In the genomic region with DNA sequence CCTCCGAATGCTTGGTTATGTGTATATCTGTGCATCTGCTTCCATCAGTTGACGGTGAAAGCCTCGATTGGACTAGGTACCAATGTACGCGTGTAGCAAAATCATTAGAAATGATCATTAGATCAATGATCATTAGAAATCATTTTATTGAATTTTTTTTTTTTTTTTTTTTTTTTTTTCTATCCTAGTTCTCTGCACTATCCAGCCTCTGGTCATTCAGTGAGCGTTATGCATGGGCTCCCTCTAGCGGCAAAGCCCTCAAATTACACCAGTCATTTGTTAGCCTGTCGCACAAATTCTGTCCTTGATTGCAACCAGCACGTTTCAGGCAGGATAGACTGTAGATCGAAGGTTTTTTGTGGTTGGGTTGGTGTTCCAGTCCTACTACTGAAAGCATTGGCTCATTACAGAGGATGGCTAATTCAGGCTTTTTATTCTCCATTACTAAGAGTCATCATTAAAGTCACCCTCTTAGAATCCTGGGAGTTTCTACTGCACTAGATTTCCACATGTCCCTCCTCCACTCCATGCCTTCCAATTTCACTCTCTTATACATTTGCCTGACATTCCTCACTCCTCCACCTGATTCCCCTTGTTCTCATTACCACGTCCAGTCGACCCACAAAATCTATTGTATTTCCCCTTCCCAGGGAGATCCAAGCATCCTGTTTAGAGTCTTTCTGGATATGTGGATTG, we compare ENCODE assay signal across 9 mouse cellular contexts. TPM values are rescaled to one million over a fixed set of nuclear protein-coding genes. Genes with fewer than 3 reads are reported as not detected.
DNase-seq lines count a peak whose midpoint lies in the region; ATAC-seq and TF ChIP-seq lines count a peak whose summit lies in the region.
"Had no signal": no experiment of that assay in that cellular context is flagged by ENCODE, and none has a peak within 500 bp of the region (broad histone marks: within the 10 kb centered on the region; RNA-seq: fewer than 3 reads in every experiment).

No protein-coding gene starts in this region.

- no peak for TF ChIP-seq POLR2A in embryonic fibroblast, embryonic 13.5 days (IDR thresholded peaks at IDR 0.05; ENCODE audit: low read depth, low read length)

- no peaks in the 10 kb centered on the region for H3K27me3 ChIP-seq in kidney, embryonic 16.5 days (ENCODE audit: insufficient read depth, low read length)
- no peaks in the 10 kb centered on the region for H3K27me3 ChIP-seq in midbrain, embryonic 16.5 days (ENCODE audit: control insufficient read depth, insufficient read depth, low read depth, low read length)
- no peaks in the 10 kb centered on the region for H3K27me3 ChIP-seq in splenic B cell, adult 2 months (ENCODE audit: control insufficient read depth, insufficient read depth, low read length, poor library complexity, severe bottlenecking)

- no peak overlapping the region for H3K4me2 ChIP-seq in kidney, embryonic 16.5 days (replicated peaks; ENCODE audit: low read depth, low read length)
- H3K4me2 ChIP-seq in midbrain, embryonic 16.5 days (ENCODE audit: low read length): no peak overlapping the region

- H3K36me3 ChIP-seq in kidney, embryonic 16.5 days (ENCODE audit: insufficient read depth, low read length): no peaks in the 10 kb centered on the region
- no peaks in the 10 kb centered on the region for H3K36me3 ChIP-seq in midbrain, embryonic 16.5 days (ENCODE audit: control insufficient read depth, insufficient read depth, low read length)
- H3K36me3 ChIP-seq in splenic B cell, adult 2 months (ENCODE audit: control insufficient read depth, insufficient read depth, low read length, poor library complexity, severe bottlenecking): no peaks in the 10 kb centered on the region

- H3K4me3 ChIP-seq in kidney, embryonic 16.5 days (ENCODE audit: low read length): no peak overlapping the region
- H3K4me3 ChIP-seq in embryonic fibroblast, embryonic 13.5 days (ENCODE audit: insufficient read depth, low read length): no peak overlapping the region
- no peak overlapping the region for H3K4me3 ChIP-seq in midbrain, embryonic 16.5 days (ENCODE audit: low read depth, low read length)

- peak; percentile 70; the same call in 1 of the 2 replicates for TF ChIP-seq CTCF in embryonic fibroblast, embryonic 13.5 days (IDR thresholded peaks at IDR 0.05; ENCODE audit: borderline replicate concordance, insufficient read depth, low read length)

- intact Hi-C loops in left cerebral cortex, postnatal 14 days (cut with DNase I): no loop called here

- WGBS in kidney, embryonic 16.5 days: 37% methylated on average over 12 of the region's 12 CpGs
- 41% methylated on average over 12 of the region's 12 CpGs for WGBS in midbrain, embryonic 16.5 days

- H3K4me1 ChIP-seq in kidney, embryonic 16.5 days (ENCODE audit: insufficient read depth, low read length): no peaks in the 10 kb centered on the region
- no peaks in the 10 kb centered on the region for H3K4me1 ChIP-seq in embryonic fibroblast, embryonic 13.5 days (ENCODE audit: control insufficient read depth, insufficient read depth, low read length)
- H3K4me1 ChIP-seq in midbrain, embryonic 16.5 days (ENCODE audit: control insufficient read depth, insufficient read depth, low read length): no peaks in the 10 kb centered on the region

- no peak overlapping the region for H3K9ac ChIP-seq in kidney, embryonic 16.5 days (replicated peaks; ENCODE audit: low read length)
- no peak overlapping the region for H3K9ac ChIP-seq in midbrain, embryonic 16.5 days (ENCODE audit: low read depth, low read length)

- ATAC-seq in kidney, embryonic 16.5 days (ENCODE audit: low FRiP score, low TSS enrichment): no peak
- peak; percentile 82 for ATAC-seq in inflammation-experienced regulatory T-cells, adult 6 months
- ATAC-seq in midbrain, embryonic 16.5 days: peak; percentile 48; the same call in 1 of the 2 replicates

- no peaks in the 10 kb centered on the region for H3K9me3 ChIP-seq in kidney, embryonic 16.5 days (ENCODE audit: low read length)
- no peaks in the 10 kb centered on the region for H3K9me3 ChIP-seq in midbrain, embryonic 16.5 days (replicated peaks; ENCODE audit: control insufficient read depth, low read length, poor library complexity, severe bottlenecking)

- DNase-seq in kidney, adult 11 months: peak; percentile 12
- DNase-seq in adrenal gland, postnatal 10 days: peak; percentile 77
- DNase-seq in left cerebral cortex, postnatal 14 days (ENCODE audit: low spot score in 2 of 2): peak; percentile 22 to 48
- DNase-seq in splenic B cell, adult 2 months (ENCODE audit: low read depth, low spot score): peak; percentile 60

- H3K27ac ChIP-seq in kidney, embryonic 16.5 days (ENCODE audit: low read length): no peak overlapping the region
- no peak overlapping the region for H3K27ac ChIP-seq in embryonic fibroblast, embryonic 13.5 days (ENCODE audit: insufficient read depth, low read length)
- H3K27ac ChIP-seq in midbrain, embryonic 16.5 days (ENCODE audit: low read length): no peak overlapping the region
- H3K27ac ChIP-seq: macrophage had no signal

RNA-seq across cellular contexts. Expression of gene Zbbx, which starts 38.1 kb away (rescaled TPM):
- not detected in 2 replicates for polyA plus RNA-seq in kidney, embryonic 16.5 days (2015; fragmentation: Nextera tagmentation; extraction: Ambion mirVana)
- total RNA-seq in adrenal gland, postnatal 10 days (2021): not detected
- not detected in 2 replicates for polyA plus RNA-seq in embryonic fibroblast, embryonic 13.5 days (2011; ENCODE audit: insufficient read length, low read depth, missing spikeins)
- under 1 TPM in 1 of 3 experiments, not detected in 2; 0.20 TPM for polyA plus RNA-seq in inflammation-experienced regulatory T-cells, adult 6 months (2017; shearing (Covaris generic))
- total RNA-seq in left cerebral cortex, postnatal 14 days (2021): 1 to 10 TPM; 2.0 to 3.0 TPM
- polyA plus RNA-seq in midbrain, embryonic 16.5 days (2015; fragmentation: Nextera tagmentation; extraction: Ambion mirVana): 0.73 and 1.5 TPM in 2 replicates
- polyA plus RNA-seq: macrophage had no signal

Comparison
In these comparisons a context has a peak if more than half of its experiments do, and no peak if none do; other contexts are left out.
1. DNase-seq: peak in every context shown above with its lines; median percentile 77 in adrenal gland, postnatal 10 days; 60 in splenic B cell, adult 2 months; 35 in left cerebral cortex, postnatal 14 days; 12 in kidney, adult 11 months.